Mouse (Mus musculus): ENCODE measurements at regions not wholly inside any gene's neighbourhood (a gene's known extent, or its start where the extent isn't known, plus 50 kb on each side); places are given as distances from the start of the nearest gene placed in this dataset.
A peak's percentile ranks its signal among the peaks of the same experiment; 100 is the strongest.

DNA sequence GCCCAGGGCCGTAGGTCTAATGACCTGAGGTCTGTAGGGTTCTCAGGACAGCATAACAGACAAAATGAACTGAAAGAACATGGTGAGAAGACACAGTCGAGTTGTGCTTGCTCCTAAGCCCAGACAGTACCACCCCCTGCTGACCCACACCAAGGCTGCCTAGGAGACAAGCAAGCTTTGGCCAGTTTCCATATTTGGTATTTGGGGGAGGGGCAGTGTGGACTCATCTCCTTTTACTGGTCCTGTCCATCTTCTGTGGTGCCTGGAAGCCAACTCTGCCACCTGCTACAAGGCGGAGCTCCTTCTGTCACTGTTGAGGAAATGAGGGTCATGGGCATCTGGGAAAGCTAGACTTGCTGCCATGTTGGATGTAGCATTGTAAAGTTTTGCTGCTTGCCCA is 68.9 kb downstream of the Tex29 start:
- no peak for DNase-seq (ENCODE audit: low spot score)

DNA sequence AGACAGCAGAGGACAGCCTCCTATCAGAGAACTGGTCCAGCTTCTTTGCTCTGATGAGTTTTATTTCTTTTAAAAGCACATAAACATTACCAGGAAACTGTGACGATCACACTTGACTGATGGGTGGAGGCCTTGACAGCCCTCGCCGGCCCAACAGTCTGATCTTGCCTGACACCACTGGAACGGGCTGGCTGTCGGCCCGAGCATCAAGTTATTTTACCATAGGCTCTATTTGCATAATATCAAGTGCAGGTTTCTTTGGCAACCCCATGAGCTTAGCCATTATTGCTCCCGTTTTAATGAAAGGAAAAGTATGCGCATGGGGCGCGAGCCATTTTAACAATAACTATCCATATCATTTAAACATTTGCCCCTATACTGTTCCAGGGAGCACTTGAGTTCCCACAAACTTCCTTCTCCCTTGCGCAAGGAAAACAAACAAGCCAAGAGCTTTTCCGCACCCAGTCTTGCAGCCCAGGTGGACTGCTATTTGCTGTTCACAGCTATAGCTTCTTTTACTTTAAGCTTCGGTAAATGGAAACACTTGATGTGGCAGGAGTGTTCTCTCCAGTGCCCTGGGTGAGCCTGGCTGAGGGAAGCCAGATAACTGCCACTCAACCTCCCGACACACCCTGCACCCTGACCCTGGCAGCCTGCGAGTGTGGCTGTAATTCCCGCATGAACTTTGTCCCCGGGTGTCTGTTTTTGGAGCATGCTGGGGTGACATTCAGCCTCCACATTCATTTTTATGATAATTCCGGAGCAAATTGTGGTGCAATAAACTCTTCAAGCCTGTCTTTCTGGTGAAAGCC is 71.6 kb downstream of the Tex29 start:
- DNase-seq (ENCODE audit: low spot score): no peak

DNA sequence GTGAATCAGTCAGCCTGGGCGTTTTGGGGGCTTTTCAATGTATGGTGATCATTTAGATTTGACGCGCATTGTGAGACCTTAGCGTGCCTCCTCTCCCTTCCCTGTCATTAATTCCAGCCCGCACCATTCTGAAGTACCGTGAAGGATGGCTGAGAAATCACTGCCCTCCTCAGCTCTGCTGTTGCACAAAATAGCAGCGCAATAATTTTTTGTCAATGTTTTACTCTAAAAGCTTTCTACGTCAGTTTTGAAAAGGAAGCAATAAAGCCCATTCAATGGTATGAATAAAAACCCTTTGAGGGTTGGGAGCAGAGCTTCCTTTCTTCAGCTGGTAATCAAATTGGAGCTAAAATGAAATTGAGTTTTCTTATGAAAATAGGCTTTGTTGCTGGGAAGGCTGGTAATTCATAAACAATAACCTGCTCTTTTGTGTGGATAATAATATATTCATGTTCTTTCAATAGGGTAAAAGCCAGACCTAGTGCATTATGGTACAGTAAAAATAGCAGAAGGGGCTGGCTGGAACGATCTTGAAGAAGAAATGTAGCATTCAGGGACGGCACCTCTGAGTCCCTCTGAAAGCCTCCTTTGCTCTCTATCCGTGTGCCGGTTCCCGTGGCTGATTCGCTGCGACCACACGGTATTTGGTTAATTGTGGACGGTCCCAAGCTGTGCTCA is 72.3 kb downstream of the Tex29 start:
- no peak for DNase-seq (ENCODE audit: low spot score)

DNA sequence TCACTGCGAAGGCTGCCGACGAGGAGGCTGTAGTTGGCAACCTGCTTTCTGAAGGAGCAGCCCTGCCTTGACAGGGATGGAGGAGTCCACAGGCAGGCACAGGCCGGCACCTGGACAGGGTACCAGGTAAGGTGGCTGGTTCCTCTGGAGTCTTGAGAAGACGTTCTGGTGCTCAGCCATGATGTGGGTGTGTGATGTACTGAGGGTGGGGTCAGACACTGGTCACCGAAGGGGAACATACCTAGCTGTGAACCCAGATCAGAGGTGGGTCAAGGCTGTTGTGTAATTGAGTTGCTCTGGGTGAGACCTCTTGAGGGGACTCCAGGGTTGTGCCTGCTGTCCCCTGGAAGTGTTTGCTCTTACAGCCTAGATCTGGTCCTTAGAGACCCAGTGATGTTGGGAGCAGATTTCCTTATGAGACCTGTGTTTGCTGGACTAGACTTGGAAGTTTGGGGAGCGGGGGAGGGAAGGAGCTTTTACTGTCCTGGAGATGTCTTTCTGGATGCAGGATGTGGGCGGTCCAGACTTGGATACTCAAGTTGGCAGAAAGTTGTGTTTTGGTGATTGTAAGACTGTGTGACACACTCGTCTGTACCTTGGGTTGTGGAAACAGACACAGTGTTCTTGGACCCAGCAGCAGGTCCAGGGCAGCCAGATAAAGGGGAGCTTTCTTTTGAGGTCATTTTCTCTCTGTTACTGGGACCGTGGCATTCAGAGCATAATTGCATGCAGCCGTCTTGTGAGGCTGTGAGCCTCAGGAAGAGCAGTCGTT is 73.0 kb downstream of the Tex29 start:
- DNase-seq (ENCODE audit: low spot score): no peak

DNA sequence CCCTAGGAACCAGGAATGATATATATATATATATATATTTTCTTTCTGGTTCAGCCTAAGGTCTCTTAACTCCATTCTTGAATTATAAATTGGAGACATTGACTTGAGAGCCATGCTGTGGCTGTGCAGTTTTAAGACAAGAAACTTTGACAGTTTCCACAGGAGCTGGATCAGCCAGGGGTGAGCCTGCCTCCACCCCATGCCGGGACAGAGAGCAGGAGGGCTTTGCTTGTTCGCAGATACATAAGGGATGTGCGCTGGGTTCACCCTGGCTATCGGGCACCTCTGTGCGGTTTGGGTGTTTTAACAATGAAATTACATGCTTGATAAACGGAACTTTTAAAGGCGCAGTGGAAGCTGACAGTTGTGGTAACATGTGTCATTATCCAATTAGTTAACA is 73.9 kb downstream of the Tex29 start:
- DNase-seq (ENCODE audit: low spot score): no peak

DNA sequence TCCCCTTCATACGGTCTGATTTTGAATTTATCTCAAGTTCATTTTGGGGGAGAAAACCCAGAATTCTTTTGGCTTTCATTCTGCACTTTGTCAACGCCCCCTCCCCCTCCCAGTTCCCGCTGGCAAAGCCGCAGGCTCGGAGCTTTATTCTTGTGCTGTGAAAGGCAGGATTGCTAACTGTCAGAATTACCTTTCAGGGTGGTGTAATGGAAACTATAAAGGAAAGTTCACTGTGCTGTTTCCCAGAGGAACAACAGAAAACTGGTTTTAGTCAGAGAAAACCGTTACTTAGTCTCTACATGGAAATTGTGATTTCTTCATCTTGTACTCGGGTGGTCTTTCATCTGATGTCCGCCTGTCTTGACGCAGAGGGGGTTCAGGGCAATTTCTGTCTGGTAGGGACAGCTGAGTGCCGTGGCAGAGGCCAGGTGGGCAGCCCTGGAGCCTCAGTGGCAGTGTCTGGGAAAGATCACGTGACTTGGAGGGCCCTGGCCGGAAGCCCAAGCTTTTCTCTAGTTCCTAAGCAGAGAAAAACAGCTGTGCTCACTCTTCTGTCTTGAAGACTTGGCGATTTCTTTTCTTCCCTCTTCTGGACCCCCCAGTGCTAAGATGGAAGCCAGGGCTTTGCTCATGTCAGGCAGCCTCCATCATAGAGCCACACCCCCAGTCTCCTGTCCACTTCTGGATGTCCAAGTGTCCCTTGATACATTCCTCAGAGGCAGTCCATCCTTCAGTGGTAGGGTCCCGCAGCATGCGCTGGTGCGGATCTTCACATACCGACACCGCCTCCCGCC is 74.6 kb downstream of the Tex29 start:
- DNase-seq (ENCODE audit: low spot score): no peak

DNA sequence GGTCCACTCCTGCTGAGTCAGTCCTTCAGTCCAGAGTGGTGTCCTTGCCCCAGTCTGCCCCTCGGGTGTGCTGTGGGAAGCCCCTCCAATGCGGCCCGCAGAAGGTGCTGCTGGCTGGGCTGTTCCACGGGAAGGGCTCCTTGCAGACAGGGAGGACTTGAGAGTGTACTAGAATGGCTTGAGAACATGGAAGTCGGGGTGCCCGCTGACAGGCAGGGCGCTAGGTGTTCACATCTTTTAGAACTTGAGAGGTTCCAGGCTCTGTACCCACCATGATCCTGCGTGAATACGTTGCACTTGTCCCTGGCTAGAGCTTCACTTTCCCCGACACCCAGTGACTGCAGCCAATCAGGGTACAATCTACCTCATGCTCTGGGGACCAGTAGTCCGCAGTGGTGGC is 75.4 kb downstream of the Tex29 start:
- DNase-seq (ENCODE audit: low spot score): no peak

DNA sequence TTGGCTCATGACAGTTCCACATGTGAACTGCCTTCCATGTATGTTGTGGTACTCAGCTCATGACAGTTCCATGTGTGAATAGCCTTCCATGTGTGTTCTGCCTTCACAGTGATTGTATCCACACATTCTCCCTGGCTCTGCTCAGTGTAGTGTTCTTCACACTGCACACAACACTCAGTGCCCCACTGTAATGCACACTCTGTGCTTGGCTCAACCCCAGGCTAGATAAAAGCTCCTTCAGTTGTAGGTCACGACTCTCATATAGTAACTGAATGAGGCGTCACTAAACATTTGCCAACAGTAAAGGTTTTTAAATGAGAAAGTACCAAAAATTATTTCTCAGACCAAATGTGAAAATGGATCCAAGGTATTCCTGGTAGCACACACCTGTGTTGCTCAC is 79.6 kb downstream of the Tex29 start:
- no peak for DNase-seq (ENCODE audit: low spot score)

DNA sequence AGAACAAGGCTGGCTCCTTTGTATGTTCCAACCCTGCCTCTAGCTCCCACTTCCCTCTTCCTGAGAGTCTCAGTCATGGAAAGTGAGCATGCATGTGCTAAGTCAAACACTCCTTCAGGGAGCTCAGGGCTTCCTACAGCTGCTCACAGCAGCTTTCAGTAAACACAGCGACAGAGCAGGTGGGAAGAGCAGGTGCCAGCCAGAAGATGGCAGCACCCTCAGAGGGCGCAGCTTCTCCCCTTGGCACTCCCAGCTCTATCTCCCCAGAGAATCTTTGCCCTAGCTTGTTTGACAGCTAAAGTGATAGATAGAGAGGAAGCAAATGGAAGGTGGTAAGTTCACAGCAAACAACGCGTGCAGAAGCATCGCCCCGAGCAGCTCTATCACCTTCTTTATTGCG is 82.8 kb downstream of the Tex29 start:
- DNase-seq (ENCODE audit: low spot score): no peak

DNA sequence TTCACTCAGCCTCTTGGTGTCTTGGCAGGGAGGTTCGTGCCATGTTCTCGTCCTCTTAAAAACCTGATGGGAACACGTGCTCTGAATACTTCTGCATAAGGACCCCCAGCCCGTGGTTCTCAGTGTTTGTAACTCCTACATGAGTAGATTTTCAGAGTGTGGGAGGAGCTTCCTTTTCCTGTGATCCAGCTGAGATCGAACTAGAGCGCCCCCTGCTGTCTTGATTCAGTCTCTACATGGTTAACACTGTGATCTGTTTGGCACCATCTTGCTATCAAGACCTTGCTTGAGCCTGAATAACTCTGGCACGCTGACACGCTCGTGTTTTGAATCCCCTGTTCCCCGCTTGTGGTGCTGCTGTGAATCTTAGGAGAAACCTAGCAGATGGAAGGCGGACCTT is 83.9 kb downstream of the Tex29 start:
- peak; percentile 10 for DNase-seq (ENCODE audit: low spot score)

DNA sequence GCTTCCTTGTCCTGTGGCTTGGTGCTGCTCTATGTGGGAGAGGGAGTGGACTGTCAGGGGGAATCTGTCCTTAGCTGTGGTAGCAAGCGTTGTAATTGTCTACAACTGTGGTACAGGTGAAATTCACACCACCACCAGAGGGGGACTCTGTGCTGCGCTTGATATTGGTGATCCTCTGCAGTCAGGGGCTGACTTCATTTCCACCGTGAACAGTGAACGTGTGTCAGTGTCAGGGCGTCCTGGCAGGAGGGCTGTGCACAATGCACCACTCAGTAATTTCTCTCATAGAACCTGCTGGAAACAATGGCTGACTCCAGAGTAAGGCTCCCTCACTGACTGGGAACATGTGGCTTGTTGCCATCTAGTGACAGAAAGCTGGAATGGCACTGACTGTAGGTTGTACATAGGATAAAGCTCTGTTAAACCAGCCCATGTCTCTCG is 102.6 kb downstream of the Tex29 start:
- DNase-seq (ENCODE audit: low spot score): no peak

DNA sequence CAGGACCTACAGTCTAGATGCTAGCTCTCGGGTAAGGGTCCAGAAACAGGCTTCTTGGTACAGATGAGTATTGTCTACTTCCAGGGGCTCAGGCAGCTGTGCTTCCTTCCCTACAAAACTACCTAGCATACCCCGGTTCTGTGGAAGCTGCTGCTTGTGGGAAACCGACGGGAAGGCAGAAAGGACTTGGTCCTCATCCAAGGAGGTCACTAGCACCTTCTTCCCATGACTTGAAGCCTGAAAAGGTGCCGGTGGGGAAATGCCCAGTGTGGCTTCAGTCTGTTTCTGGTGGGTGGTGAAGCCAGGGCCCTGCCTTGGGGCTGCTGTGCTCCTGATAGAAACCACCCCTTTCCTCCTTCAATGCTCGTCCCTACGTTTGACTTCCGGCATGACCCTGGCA is 107.5 kb downstream of the Tex29 start:
- no peak for DNase-seq (ENCODE audit: low spot score)

DNA sequence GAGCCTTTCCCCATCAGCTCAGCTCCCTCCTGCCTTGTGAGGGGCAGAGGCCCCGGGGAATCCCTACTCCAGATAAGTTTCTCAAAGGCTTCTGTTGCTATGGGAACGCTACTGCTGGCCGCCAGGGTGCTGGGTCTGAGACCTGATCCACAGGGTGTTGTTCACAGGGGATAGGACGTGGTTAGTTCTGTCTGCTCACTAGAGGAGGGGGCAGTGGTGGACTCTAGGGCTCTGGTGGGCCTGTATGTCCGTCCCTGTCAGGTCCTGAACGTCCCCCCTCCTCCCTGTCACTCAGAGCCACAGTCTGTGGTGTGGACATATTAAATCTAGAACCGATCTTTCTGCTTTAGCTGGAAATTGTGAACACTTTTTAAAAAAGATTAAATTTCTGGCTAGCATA is 116.0 kb downstream of the Tex29 start:
- no peak for DNase-seq (ENCODE audit: low spot score)

DNA sequence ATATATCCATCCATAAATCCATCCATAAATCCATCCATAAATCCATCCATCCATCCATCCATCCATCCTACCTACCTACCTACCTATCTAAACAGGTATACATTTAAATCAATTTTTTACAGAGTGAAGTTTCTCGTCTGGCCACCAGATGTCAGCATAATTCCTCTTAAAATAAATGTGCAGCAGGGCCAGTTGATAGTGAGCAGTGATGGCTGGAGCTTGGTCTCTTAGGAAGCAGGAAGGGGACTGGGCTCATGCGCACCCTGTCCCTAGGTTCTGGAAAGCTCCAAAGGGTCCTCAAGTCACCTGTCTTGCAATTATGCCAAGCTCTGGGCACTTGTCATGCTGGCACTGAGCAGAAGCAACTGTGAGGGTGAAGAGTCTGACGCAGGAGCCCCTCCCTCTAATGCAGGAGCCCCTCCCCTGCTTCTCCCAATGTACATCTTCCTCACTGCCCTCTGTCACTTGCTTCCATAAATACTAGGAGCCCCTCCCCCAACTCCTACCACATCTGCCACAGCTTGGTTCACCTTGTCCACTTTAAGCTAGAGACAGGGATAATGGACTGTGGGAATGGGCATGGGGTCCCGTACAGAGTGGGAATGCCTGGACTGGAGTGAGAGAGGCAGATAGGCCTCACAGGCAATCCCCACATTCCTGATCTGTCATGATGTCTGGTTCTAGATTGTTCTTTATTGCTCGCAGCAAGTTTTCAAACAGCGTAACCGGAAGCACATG is 116.9 kb downstream of the Tex29 start:
- DNase-seq (ENCODE audit: low spot score): no peak

DNA sequence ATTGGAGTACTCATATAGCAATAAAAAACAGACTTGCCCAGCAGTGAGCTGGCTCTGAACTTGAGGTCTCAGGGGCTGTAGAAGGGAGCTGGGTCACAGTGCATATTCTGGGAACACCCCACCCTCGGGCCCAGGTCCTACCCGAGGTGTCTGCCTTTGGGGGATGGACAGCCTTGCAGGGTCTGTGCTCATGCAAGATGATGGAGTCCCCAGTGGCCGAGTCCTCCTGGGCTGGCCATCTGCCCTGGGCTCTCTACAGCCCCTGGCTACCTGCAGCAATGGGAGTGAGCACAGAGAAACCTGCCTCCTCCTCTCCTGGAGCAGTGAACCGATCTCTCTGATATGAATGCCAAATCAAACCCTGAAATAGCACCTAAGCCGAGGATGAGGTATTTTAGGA is 117.9 kb downstream of the Tex29 start:
- DNase-seq (ENCODE audit: low spot score): no peak

DNA sequence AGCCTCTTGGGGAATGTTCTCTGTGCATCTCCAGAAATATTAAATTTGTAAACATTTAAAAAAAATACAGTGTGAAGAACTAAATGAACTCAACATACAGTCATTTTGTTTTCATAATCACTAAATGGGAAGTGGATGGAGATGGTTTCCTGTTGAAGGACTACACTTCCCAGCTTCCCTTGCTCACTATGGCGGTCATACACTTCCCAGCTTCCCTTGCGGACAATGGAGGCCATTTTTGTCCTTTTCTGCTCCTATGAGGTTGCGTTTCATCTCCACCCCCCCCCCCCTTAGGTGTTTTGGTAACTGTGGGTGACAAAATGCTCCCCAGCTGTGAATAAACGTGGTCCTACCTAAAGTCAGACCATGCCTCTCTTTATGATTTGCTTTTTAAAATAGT is 119.2 kb downstream of the Tex29 start:
- no peak for DNase-seq (ENCODE audit: low spot score)

DNA sequence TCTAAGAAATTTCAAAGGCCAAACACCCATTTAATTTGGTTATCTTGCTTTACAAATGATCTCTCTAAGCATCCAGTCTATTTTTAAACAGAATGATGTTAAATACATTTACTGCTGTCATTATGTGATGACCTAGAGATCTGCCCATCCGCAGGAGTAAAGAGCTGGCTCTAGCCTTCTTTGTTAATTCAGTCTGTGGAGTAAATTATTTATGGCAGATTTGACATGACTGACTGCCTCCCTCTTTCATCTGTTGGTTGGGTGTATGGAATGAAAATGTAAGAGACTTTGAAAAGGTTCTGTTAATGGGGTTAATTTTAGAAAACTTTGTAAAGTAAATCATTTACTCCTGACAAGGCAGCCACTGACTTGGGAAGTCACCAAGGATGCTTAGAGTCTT is 123.3 kb downstream of the Tex29 start:
- no peak for DNase-seq (ENCODE audit: low spot score)

DNA sequence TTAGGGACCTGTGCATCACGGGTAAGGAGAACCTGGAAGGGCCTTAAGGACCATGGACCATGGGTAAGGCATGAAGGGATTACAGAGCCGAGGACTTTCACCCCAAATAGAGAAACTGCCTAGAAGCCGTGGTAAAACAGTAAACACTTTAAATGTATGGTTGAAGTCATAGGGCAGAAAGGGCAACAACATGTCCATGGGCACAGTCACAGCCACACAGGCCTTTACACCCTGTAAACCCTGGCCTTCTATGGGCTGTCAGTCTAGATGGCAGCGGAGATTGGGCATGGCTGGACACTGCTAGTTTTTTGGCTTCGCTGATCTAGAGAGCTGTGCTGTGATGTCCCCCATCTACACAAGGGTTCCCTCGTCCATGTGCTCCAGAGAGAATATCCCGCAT is 127.4 kb downstream of the Tex29 start:
- no peak for DNase-seq (ENCODE audit: low spot score)

DNA sequence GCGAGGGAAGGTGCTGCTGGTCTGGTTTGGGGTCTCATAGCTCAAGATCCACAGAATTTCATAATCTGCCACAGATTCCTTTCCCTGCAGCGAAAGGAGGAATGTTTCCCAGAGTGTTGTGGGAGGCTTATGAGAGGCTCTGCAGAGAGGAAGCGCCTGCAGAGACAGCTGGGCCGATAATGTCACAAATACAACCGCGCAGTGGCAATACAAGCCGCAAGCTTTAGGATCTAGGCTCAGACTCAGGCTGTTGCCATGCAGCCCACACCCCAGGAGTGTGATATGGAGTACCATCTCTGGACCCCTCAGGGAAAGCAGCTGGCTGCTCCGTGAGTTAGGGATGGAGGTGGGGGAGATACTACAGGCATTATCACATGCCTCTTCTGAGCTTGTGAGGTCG is 130.2 kb downstream of the Tex29 start:
- DNase-seq (ENCODE audit: low spot score): no peak

DNA sequence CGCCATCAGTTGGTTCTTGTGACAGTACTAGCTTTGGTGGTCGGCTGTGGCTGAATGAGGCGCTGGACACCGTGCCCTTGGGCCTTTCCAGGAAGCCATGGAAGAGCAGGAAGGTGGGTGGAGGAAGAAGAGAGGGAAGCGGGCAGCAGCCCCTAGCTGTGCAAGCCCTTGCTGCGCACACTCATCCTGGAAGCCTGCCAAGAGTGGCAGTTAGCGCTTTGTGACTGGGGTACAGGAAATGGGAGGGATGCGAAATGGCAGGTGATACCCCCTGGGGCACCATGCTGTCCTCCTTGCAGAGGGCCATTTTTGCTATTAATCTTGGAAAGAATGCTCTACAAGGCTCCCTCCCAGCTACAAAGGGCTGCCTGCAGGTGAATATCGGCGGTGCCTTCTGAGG is 133.2 kb downstream of the Tex29 start:
- DNase-seq (ENCODE audit: low spot score): no peak

DNA sequence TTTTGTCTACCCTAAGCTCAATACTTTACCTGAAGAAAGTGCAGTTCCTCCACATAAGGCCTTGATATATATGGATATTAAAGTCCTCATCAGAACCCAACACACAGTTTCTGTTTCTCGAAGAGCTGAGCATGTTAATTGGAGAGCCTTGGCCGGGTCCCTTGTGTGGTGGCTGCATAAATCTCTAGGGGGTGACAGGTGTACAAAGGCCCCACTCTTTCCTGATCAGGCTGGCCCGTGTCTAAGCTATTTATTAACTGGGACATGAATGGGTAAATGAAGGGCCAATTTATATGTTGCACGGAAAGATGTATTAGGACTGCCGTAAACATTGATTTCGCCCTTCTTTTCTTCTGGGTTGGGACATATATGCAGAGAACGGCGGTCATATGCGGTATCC is 136.8 kb downstream of the Tex29 start:
- DNase-seq (ENCODE audit: low spot score): no peak

DNA sequence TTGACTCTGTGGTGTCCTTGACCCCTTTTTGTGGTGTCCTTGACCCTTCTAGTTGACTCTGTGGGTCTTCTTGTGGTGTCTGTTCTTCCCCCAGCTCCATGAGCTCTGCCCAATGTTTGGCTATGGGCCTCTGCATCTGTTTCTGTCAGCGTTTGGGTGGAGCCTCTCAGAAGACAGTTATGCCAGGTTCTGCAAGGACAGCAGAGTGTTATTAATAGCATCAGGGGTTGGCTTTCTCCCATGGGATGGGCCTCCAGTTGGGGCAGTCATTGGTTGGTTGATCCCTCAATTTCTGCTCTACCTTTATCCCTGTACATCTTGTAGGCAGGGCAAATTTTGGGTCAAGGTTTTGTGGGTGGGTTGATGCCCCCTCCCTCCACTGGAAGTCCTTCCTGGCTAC is 138.8 kb downstream of the Tex29 start:
- no peak for DNase-seq (ENCODE audit: low spot score)

Data from spleen, adult 12 weeks (tissue).